Mouse (Mus musculus): ENCODE measurements around the gene Wdr73. TPM values are rescaled to one million over a fixed set of nuclear protein-coding genes. Genes with fewer than 3 reads are reported as not detected.
A peak's percentile ranks its signal among the peaks of the same experiment; 100 is the strongest.

Gene Wdr73
- polyA plus RNA-seq, 1 experiment from 2014 or later, result 32.2 TPM

DNA sequence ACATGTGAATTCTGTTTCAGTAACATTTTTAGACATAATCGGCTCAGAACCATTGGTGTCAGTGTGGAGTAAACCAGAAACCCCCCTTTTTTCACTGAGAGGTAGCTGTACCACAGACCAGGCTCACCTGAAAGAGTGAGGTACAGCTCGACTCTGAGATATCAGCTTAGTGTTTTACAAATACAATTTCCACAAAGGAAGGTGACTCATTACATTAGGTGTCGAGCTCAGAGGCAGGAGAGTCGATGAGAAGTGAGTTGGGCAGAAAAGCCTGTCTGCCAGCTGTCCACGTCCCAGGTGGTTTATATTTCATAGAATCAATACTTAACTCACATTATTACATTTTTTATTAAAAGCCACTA lies 18.6 kb upstream of the Wdr73 start:
- H3K4me3 ChIP-seq (ENCODE audit: low read length), result no peak overlapping the region
- WGBS, result 77% methylated on average over 5 of the region's 5 CpGs
- H3K9me3 ChIP-seq (ENCODE audit: control insufficient read depth, low read length), result no peaks in the 10 kb centered on the region
- no peak overlapping the region for H3K4me2 ChIP-seq (ENCODE audit: low read depth, low read length)
- no peaks in the 10 kb centered on the region for H3K27me3 ChIP-seq (ENCODE audit: control insufficient read depth, insufficient read depth, low read depth, low read length)
- no peak overlapping the region for H3K27ac ChIP-seq (ENCODE audit: low read length)
- H3K36me3 ChIP-seq (ENCODE audit: control insufficient read depth, insufficient read depth, low read length), result peaks cover 25% of the 10 kb centered on the region
- ATAC-seq (ENCODE audit: low read depth), result no peak
- H3K4me1 ChIP-seq (replicated peaks; ENCODE audit: control insufficient read depth, insufficient read depth, low read length), result no peaks in the 10 kb centered on the region
- H3K9ac ChIP-seq (ENCODE audit: low read length), result no peak overlapping the region

DNA sequence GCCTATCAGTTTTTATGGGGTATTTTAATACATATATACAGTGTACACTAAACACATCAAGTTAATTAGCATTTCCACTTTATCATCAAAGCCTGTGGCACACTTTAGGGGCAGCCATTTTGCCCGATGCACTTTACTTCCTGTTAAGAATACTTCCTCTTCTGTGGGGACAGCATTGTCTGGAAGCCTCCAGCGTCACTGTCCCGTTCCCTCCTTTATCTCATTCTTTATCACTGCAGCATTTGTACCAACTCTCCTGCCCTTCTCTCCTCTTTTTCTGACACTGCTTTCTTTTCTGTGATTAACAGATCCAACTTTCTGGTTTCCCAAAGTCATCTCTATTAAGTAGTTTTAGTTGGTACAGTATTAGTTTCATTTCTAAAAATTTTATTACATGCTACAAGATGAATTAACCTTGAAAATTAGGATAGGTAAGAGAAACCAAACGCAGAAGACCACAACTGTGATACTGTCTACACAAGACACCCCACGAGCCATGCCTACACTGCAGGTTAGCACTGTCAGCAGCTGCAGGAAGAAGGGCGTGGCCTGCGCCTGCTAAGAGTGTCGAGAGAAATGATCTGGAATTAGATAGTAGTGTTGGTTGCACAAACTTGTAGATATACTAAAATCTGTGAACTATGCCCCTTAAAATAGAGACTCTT lies 18.0 kb upstream of the Wdr73 start:
- no peak overlapping the region for H3K27ac ChIP-seq (ENCODE audit: low read length)
- ATAC-seq (ENCODE audit: low read depth), result no peak
- 69% methylated on average over 8 of the region's 8 CpGs for WGBS
- no peaks in the 10 kb centered on the region for H3K27me3 ChIP-seq (ENCODE audit: control insufficient read depth, insufficient read depth, low read depth, low read length)
- no peaks in the 10 kb centered on the region for H3K9me3 ChIP-seq (ENCODE audit: control insufficient read depth, low read length)
- no peaks in the 10 kb centered on the region for H3K4me1 ChIP-seq (replicated peaks; ENCODE audit: control insufficient read depth, insufficient read depth, low read length)
- no peak overlapping the region for H3K9ac ChIP-seq (ENCODE audit: low read length)
- H3K4me3 ChIP-seq (ENCODE audit: low read length), result no peak overlapping the region
- H3K4me2 ChIP-seq (ENCODE audit: low read depth, low read length), result no peak overlapping the region
- peaks cover 27% of the 10 kb centered on the region for H3K36me3 ChIP-seq (ENCODE audit: control insufficient read depth, insufficient read depth, low read length)

DNA sequence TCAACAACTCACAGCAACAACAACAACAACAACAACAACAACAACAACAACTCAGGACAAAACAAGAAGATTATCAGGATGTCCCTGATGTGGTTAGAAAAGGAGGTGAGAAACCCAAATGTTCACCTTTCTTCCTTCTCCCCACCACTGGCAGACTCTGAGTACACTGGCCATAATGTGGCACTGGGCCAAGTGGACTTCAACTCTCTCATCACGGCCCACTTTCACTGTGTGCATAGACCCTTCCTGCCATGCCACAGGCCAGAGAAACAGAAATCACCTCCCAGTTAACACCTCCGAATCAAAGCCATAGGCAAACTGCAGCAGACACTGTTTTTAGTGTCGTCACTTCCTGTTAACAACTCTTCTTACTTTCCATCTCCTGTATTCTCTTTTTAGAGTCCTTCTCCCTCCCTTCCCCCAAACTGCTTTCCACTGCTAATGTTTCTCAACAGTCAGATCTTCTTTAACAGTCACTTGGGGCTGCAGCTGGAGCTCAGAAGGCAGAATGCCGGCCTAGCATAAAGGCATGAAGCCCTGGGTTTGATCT lies 16.9 kb upstream of the Wdr73 start:
- H3K27ac ChIP-seq (ENCODE audit: low read length), result no peak overlapping the region
- H3K27me3 ChIP-seq (ENCODE audit: control insufficient read depth, insufficient read depth, low read depth, low read length), result no peaks in the 10 kb centered on the region
- no peak for ATAC-seq (ENCODE audit: low read depth)
- no peak overlapping the region for H3K9ac ChIP-seq (ENCODE audit: low read length)
- no peaks in the 10 kb centered on the region for H3K9me3 ChIP-seq (ENCODE audit: control insufficient read depth, low read length)
- peaks cover 32% of the 10 kb centered on the region for H3K36me3 ChIP-seq (ENCODE audit: control insufficient read depth, insufficient read depth, low read length)
- H3K4me3 ChIP-seq (ENCODE audit: low read length), result no peak overlapping the region
- WGBS, result 61% methylated on average over 4 of the region's 4 CpGs
- no peaks in the 10 kb centered on the region for H3K4me1 ChIP-seq (replicated peaks; ENCODE audit: control insufficient read depth, insufficient read depth, low read length)
- no peak overlapping the region for H3K4me2 ChIP-seq (ENCODE audit: low read depth, low read length)

DNA sequence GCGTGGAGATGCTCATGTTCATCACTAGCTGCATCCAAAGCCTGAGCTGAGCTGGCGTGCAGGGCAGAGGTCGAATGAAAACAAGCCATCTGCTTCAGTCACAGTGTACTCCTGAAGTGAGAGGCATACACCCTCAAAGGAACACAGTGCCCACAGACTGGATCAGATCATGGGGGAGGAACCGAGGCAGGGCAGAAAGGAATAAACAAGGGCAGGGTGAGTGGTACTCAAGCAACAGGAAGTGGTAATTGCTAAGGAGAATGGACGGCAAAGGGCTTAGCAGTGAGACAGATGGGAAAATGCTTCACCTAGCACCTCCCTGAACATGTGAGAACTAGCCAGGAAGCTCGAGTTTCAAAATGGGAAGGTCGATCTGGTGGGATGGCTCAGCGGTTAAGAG lies 11.4 kb upstream of the Wdr73 start:
- no peak overlapping the region for H3K4me2 ChIP-seq (ENCODE audit: low read depth, low read length)
- H3K9me3 ChIP-seq (ENCODE audit: control insufficient read depth, low read length), result no peaks in the 10 kb centered on the region
- WGBS, result 69% methylated on average over 8 of the region's 8 CpGs
- no peaks in the 10 kb centered on the region for H3K27me3 ChIP-seq (ENCODE audit: control insufficient read depth, insufficient read depth, low read depth, low read length)
- no peak for ATAC-seq (ENCODE audit: low read depth)
- no peak overlapping the region for H3K4me3 ChIP-seq (ENCODE audit: low read length)
- no peak overlapping the region for H3K9ac ChIP-seq (ENCODE audit: low read length)
- no peak overlapping the region for H3K27ac ChIP-seq (ENCODE audit: low read length)
- peaks cover 30% of the 10 kb centered on the region for H3K36me3 ChIP-seq (ENCODE audit: control insufficient read depth, insufficient read depth, low read length)
- H3K4me1 ChIP-seq (replicated peaks; ENCODE audit: control insufficient read depth, insufficient read depth, low read length), result no peaks in the 10 kb centered on the region

DNA sequence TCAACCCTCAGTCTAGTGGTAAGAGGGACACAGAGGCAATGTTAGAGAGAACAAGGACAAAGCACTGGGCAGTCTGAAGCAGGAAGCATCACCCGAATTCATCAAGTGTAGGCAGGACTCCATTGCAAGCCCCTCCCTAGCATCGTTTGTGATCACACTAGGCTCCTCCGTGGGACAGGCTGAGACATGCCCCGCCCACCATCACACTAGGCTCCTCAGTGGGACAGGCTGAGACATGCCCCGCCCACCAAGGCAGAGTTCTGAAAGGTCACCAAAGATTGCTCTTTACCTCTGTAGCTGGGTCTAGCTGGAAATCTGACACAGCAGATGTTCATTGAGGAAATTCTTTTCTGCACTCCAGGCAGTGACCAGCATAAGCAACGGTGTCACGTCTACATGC lies 10.0 kb upstream of the Wdr73 start:
- Histone ChIP-seq H3K27me3 (ENCODE audit: control insufficient read depth, insufficient read depth, low read depth, low read length) (no peaks in the 10 kb centered on the region), H3K9me3 (ENCODE audit: control insufficient read depth, low read length) (no peaks in the 10 kb centered on the region), H3K9ac (ENCODE audit: low read length) (no peak overlapping the region), H3K4me3 (ENCODE audit: low read length) (no peak overlapping the region), H3K4me1 (replicated peaks; ENCODE audit: control insufficient read depth, insufficient read depth, low read length) (no peaks in the 10 kb centered on the region), H3K4me2 (ENCODE audit: low read depth, low read length) (no peak overlapping the region), H3K36me3 (ENCODE audit: control insufficient read depth, insufficient read depth, low read length) (peaks cover 23% of the 10 kb centered on the region), H3K27ac (ENCODE audit: low read length) (no peak overlapping the region)
- no peak for ATAC-seq (ENCODE audit: low read depth)
- WGBS, result 73% methylated on average over 7 of the region's 7 CpGs

DNA sequence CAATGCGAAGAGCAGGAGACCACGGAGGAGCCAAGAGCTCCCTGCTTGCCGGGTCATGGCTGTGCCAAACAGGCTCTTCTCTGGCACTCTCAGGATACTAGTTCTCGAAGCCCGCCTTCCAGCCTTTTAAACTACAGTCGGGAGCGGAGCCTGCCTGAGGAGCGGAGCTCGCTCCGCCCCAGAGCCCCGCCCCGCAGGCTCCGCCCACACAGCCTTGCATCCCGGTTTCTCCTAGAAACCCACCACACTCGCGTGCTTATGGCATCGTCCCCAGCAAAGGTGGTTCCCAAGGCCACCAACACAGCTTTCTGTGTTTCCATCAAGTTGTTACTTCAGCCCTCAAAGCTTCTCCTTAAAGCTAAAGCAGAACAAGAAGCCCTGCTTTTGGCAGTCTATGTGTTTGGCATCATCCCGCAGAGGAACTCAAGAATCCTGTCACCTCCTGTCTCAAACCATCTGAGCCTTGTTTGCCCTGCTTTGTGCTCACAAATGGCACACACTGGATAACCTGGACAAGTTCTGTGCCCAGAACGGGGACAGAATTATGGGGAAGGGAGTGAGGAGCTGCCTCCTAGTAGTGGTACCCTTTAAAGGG lies 3.9 kb upstream of the Wdr73 start, which contains the start of gene Nmb:
TSS of gene Nmb (minus strand) at position 156 of the 595 bp plus-strand sequence.
- H3K4me3 ChIP-seq (ENCODE audit: low read length), result peak within 1 kb of the TSS; percentile 51
- H3K9me3 ChIP-seq (ENCODE audit: control insufficient read depth, low read length), result no peaks in the 10 kb centered on the region
- H3K4me2 ChIP-seq (ENCODE audit: low read depth, low read length), result peak within 1 kb of the TSS; percentile 78
- no peak within 1 kb of the TSS for H3K27ac ChIP-seq (ENCODE audit: low read length)
- no peaks in the 10 kb centered on the region for H3K27me3 ChIP-seq (ENCODE audit: control insufficient read depth, insufficient read depth, low read depth, low read length)
- peak within 1 kb of the TSS; percentile 62 for H3K9ac ChIP-seq (ENCODE audit: low read length)
- H3K36me3 ChIP-seq (ENCODE audit: control insufficient read depth, insufficient read depth, low read length), result peaks cover 2% of the 10 kb centered on the region; the same call in 1 of the 2 replicates
- WGBS, result 2% methylated on average over 19 of the region's 19 CpGs
- peaks cover 16% of the 10 kb centered on the region for H3K4me1 ChIP-seq (replicated peaks; ENCODE audit: control insufficient read depth, insufficient read depth, low read length)
- ATAC-seq (ENCODE audit: low read depth), result peak; percentile 71

DNA sequence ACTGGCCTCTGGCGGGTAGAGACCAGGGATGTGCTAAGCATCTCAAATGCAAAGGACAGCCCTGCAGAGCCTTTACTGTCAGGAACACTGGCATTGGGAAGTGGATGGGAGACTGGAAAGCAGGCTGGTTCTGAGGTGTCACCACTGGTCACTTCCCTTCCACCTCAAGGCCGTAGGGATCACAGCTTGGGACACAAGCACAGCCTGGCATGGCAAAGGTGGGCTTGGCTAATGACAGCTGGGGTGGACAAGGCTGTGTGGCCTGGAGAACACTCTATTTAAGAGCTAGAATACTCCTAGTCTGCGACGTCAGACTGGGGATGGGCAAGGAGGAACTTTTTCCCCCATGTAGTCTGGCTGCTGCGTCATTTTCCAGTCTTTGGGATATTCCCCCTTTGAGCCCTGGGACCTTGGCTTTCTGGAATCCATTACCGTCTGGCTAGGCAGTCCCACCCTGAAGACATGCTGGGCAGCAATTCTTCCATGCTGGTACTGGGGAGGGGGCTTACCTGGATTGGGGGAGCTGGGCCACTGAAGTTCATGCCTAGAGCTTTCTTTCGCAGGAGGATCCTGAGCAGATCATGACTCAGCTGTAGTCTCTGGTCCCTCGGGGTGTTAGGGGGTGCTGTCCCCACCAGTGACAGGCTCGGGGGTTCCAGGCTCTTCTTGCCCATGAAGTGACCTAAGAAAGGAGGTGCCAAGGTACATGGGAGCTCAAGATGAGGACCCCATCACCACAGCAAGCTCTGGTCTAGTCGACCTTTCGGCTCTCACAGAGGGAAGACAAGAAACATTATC lies 2.8 kb upstream of the Wdr73 start:
- Histone ChIP-seq H3K4me3 (ENCODE audit: low read length) (peak overlapping the region; percentile 51), H3K36me3 (ENCODE audit: control insufficient read depth, insufficient read depth, low read length) (peaks cover 2% of the 10 kb centered on the region; the same call in 1 of the 2 replicates), H3K9ac (ENCODE audit: low read length) (no peak overlapping the region; the same call in 1 of the 2 replicates), H3K9me3 (ENCODE audit: control insufficient read depth, low read length) (no peaks in the 10 kb centered on the region), H3K27ac (ENCODE audit: low read length) (no peak overlapping the region), H3K4me1 (replicated peaks; ENCODE audit: control insufficient read depth, insufficient read depth, low read length) (peaks cover 18% of the 10 kb centered on the region), H3K4me2 (ENCODE audit: low read depth, low read length) (peak overlapping the region; percentile 78), H3K27me3 (ENCODE audit: control insufficient read depth, insufficient read depth, low read depth, low read length) (no peaks in the 10 kb centered on the region)
- 82% methylated on average over 11 of the region's 11 CpGs for WGBS
- ATAC-seq (ENCODE audit: low read depth), result no peak

DNA sequence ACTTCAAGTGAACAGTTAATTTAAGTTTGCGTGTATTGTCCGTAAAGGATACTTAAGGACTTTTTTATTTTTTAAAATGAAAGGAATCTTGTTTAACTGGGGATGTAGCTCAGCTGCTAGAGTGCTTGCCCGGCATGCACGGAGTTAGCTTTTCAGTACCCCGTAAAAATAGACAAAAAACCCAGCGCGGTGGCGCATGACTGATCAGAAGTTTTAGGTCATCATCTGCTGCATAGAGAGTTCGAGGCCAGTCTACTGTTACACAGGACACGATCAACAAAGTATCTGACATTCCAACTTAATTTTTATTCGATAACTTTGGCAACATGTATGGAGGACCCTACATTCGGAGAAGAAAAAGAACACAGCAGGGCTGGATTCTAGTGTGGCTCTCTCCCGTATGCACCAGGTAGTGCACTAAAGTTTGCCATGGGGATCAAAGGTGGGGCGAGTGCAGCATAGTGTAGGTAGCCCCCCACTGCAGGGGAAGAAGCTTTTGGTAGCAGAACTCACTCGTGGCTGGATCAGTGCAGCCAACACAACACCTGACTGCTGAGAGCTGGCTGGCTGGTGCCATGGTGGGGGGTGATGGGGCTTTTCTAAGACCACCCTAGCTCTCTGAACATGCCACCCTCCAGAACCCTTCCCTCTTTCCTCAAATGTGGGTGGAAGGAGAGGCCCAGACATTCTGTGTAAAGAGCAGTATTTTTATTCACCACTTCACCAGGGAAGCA lies 639 bp upstream of the Wdr73 start:
- H3K4me2 ChIP-seq (ENCODE audit: low read depth, low read length), result peak overlapping the region; percentile 89
- H3K9me3 ChIP-seq (ENCODE audit: control insufficient read depth, low read length), result no peaks in the 10 kb centered on the region
- peak overlapping the region; percentile 77 for H3K9ac ChIP-seq (ENCODE audit: low read length)
- H3K27ac ChIP-seq (ENCODE audit: low read length), result peak overlapping the region; percentile 89
- peak overlapping the region; percentile 76 for H3K4me3 ChIP-seq (ENCODE audit: low read length)
- ATAC-seq (ENCODE audit: low read depth), result peak; percentile 18; the same call in 1 of the 2 replicates
- WGBS, result 22% methylated on average over 15 of the region's 15 CpGs
- H3K36me3 ChIP-seq (ENCODE audit: control insufficient read depth, insufficient read depth, low read length), result peaks cover 7% of the 10 kb centered on the region
- no peaks in the 10 kb centered on the region for H3K27me3 ChIP-seq (ENCODE audit: control insufficient read depth, insufficient read depth, low read depth, low read length)
- H3K4me1 ChIP-seq (replicated peaks; ENCODE audit: control insufficient read depth, insufficient read depth, low read length), result peaks cover 18% of the 10 kb centered on the region
